Mouse (Mus musculus) embryonic facial prominence, embryonic 10.5 days (tissue): ENCODE data around the gene Gnai2. TPM values are rescaled to one million over a fixed set of nuclear protein-coding genes. Genes with fewer than 3 reads are reported as not detected.

Experiments
- DNase-seq: peaks from one replicate; pipeline ENCODE4 v3.0.0-alpha.2; 2017; ENCODE audit warnings: low spot score
- H3K27ac ChIP-seq: fragments of 300-500 bp; sonication (generic); replicated peaks from 2 replicates; pipeline ENCODE4 v1.5.1; 2016; ENCODE audit warnings: mild to moderate bottlenecking
- H3K27me3 ChIP-seq: fragments of 300-500 bp; sonication (generic); replicated peaks from 2 replicates; pipeline ENCODE4 v1.6.1; 2016; ENCODE audit warnings: low read depth, mild to moderate bottlenecking; ENCODE audit not compliant: poor library complexity, severe bottlenecking
- H3K36me3 ChIP-seq: fragments of 300-500 bp; sonication (generic); replicated peaks from 2 replicates; pipeline ENCODE4 v1.6.1; 2016; ENCODE audit warnings: mild to moderate bottlenecking, moderate library complexity
- H3K4me1 ChIP-seq: fragments of 300-500 bp; sonication (generic); 2 replicates; pipeline ENCODE4 v1.6.1; 2016
- H3K4me3 ChIP-seq: fragments of 300-500 bp; sonication (generic); 2 replicates; pipeline ENCODE4 v1.5.1; 2016; ENCODE audit warnings: mild to moderate bottlenecking, moderate library complexity
- H3K9me3 ChIP-seq: fragments of 300-500 bp; sonication (generic); 2 replicates; pipeline ENCODE4 v1.6.1; 2016; ENCODE audit warnings: mild to moderate bottlenecking
- WGBS: fragments of 180-500 bp; shearing (Covaris S2); methylation state at CpG from one replicate; pipeline ENCODE4 v1.1.7; 2016; 5-methylcytosine and 5-hydroxymethylcytosine counted together
- polyA plus RNA-seq: library from polyadenylated mRNA; unstranded; fragments of >200 nt; fragmentation: Nextera tagmentation; extraction: Ambion mirVana; gene quantifications from 2 replicates; pipeline ENCODE4 v1.2.1, GENCODE M21; 2016

Gene Gnai2
- polyA plus RNA-seq, 1 experiment from 2014 or later: 334 TPM

DNA sequence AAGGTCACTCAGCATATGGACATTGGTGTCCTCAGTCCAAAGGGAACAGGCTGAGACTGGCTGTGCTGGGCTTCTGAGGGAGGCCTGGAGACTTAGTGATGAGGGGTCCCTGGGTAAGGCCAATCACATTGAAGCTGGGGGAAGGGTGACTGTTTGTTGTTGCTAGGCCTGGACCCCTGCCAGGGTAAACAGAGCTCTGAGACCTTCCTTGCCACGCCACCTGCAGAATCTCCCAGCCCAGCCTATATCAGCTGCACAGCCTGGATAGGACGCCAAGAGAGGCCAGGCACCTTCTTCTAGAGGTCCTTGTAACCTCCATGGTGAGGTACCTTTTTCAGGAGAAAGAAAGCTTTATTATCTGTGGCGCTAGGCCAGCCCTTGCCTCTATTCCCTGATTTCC is 33.7 kb upstream of the Gnai2 start:
- H3K4me1 ChIP-seq: peaks cover 48% of the 10 kb centered on the region
- peaks cover 58% of the 10 kb centered on the region for H3K27me3 ChIP-seq
- no peak overlapping the region for H3K27ac ChIP-seq
- H3K9me3 ChIP-seq: no peaks in the 10 kb centered on the region
- WGBS: 58% methylated on average over 3 of the region's 3 CpGs
- H3K4me3 ChIP-seq: no peak overlapping the region
- DNase-seq: no peak
- no peaks in the 10 kb centered on the region for H3K36me3 ChIP-seq

DNA sequence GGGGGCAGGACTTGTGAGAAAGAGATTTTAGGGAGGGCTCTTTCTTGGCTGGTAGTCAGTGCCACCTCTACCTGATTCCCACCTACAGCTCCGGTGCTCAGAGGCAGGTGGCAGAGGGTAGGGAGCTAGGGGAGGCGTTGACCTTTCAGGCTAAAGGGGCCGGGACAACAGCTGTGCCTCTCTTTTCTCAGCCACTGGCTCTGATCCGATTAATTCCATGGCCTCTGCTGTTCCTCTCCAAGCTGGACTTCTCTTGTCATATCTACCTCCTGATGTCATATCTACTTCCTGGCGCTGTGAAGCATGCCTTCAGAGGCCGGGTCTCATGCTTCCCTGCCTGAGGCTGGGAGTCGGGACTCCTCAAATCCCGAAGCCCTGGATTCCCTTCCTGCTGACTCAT is 32.8 kb upstream of the Gnai2 start:
- H3K4me1 ChIP-seq: peaks cover 57% of the 10 kb centered on the region
- 0 out of 2 replicates have a peak overlapping the region, but pooled peaks have one; percentile 77 for H3K27ac ChIP-seq
- no peaks in the 10 kb centered on the region for H3K9me3 ChIP-seq
- H3K27me3 ChIP-seq: peaks cover 54% of the 10 kb centered on the region
- no peak for DNase-seq
- H3K4me3 ChIP-seq: peak overlapping the region; percentile 65; the same call in 1 of the 2 replicates
- 30% methylated on average over 8 of the region's 8 CpGs for WGBS
- H3K36me3 ChIP-seq: no peaks in the 10 kb centered on the region

DNA sequence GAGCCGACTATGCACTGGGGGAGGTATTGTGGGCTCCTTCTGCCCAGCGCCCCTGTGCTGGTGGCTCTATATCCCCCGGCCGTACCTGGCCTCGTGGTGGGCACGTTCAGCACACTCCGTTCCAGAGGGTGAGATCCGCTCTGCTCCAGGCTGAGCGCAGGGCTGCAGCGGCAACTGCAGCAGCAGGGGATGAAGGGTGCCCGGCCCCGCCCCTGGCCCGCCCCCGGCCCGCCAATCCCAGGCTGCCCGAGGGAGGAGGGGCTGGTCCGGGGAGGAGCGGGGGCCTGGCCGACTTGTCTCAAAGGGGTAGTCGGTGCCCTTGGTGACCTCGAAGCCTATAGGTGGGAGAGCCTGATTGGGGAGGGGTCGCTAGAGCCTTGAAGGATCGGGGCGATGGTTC is 32.1 kb upstream of the Gnai2 start:
- Histone ChIP-seq H3K27me3 (peaks cover 54% of the 10 kb centered on the region), H3K36me3 (no peaks in the 10 kb centered on the region), H3K4me1 (peaks cover 64% of the 10 kb centered on the region), H3K4me3 (peak overlapping the region; percentile 65), H3K27ac (peak overlapping the region; percentile 77), H3K9me3 (no peaks in the 10 kb centered on the region)
- DNase-seq: peak; percentile 91
- under 1% methylated on average over 24 of the region's 24 CpGs for WGBS

DNA sequence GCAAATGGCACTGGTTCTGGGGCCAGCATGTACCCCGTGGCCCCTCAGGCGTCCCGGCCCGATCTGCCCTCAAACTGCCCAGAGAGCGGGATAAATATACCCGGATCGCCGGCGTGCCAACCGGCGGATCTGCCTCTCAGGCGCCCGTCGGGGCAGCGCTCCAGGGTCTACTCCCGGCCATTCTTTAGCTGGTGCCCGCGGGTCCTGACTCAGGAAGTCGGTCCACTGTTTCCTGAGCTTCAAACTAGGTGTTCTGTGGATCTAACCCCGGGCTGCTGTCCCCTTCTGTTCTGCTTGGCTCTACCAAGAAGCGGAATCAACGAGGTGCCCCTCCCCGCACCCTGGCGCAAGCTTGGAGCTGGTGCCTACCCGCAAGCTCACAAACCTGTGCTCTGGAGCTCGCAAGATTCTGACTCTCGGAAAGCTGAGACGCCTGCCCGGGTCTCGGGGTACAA is 31.6 kb upstream of the Gnai2 start:
- H3K4me3 ChIP-seq: peak overlapping the region; percentile 65
- H3K9me3 ChIP-seq: no peaks in the 10 kb centered on the region
- no peak for DNase-seq
- H3K36me3 ChIP-seq: no peaks in the 10 kb centered on the region
- H3K27ac ChIP-seq: peak overlapping the region; percentile 77
- peaks cover 64% of the 10 kb centered on the region for H3K4me1 ChIP-seq
- WGBS: under 1% methylated on average over 30 of the region's 30 CpGs
- H3K27me3 ChIP-seq: peaks cover 54% of the 10 kb centered on the region

DNA sequence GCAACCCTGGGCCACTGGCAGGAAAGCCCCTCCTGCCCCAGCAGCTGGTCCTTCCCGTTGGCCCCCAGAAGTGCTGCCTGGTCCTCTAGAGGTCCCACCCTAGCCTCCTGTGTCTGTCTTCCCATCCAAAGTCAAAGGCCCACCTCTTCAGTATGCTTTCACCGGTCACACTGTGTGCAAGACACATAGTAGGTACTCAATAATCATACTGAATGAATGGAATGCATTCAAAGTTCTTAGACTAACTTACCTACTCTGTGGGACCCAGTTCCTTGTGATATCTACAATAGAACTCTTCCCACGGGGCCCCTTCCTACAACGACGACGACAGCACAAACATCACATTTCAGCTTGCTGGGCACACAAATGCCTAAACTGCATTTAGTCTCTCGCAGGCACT is 30.1 kb upstream of the Gnai2 start:
- H3K9me3 ChIP-seq: no peaks in the 10 kb centered on the region
- H3K36me3 ChIP-seq: no peaks in the 10 kb centered on the region
- H3K27ac ChIP-seq: no peak overlapping the region
- peaks cover 63% of the 10 kb centered on the region for H3K4me1 ChIP-seq
- WGBS: 91% methylated on average over 7 of the region's 7 CpGs
- no peak for DNase-seq
- peak overlapping the region; percentile 13; the same call in 1 of the 2 replicates for H3K4me3 ChIP-seq
- H3K27me3 ChIP-seq: peaks cover 52% of the 10 kb centered on the region

DNA sequence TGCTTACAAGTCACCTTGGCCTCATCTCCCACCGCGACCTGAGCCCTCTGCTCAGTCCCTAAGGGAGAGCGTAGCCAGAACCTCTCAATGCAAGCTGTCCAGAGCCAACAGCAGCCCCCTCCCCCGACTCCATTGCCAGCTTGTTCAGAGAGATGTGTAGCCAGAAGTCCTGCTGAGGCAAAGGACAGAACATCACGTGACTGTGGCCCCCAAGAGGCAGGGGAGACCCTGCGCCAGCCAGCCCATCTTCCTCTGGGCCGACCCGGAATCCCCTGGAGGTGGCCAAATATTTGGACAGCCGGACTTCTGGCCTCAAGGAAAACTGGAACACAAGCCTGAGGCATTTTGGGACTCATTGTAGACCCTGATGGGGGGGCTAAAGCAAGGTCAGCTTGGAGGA is 28.4 kb upstream of the Gnai2 start:
- peaks cover 43% of the 10 kb centered on the region for H3K27me3 ChIP-seq
- H3K27ac ChIP-seq: peak overlapping the region; percentile 45
- peaks cover 59% of the 10 kb centered on the region for H3K4me1 ChIP-seq
- H3K4me3 ChIP-seq: 0 out of 2 replicates have a peak overlapping the region, but pooled peaks have one; percentile 22
- DNase-seq: peak; percentile 25
- no peaks in the 10 kb centered on the region for H3K36me3 ChIP-seq
- 49% methylated on average over 9 of the region's 9 CpGs for WGBS
- H3K9me3 ChIP-seq: no peaks in the 10 kb centered on the region

DNA sequence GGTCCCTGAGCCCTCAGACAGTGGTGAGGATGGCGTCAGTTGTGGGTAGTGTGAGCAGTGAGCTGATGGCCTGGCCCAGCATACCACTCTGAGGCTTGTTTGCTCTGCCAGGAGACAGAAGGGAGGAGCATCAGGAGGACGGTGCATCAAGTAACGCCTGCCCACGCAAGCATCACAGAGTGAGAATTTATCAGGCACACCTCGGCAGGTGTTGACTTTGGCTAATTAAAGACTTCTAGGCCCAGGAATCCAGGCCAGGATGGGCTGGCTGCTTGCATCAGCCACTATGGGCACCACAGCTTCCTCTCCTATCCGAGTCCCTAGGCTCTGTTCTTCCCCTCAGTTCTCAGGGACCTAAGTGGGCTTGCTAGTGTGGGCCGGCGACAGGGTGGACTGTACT is 27.2 kb upstream of the Gnai2 start:
- Histone ChIP-seq H3K4me3 (no peak overlapping the region), H3K27me3 (peaks cover 32% of the 10 kb centered on the region), H3K9me3 (no peaks in the 10 kb centered on the region), H3K27ac (no peak overlapping the region), H3K4me1 (peaks cover 49% of the 10 kb centered on the region), H3K36me3 (no peaks in the 10 kb centered on the region)
- 81% methylated on average over 8 of the region's 8 CpGs for WGBS
- no peak for DNase-seq

DNA sequence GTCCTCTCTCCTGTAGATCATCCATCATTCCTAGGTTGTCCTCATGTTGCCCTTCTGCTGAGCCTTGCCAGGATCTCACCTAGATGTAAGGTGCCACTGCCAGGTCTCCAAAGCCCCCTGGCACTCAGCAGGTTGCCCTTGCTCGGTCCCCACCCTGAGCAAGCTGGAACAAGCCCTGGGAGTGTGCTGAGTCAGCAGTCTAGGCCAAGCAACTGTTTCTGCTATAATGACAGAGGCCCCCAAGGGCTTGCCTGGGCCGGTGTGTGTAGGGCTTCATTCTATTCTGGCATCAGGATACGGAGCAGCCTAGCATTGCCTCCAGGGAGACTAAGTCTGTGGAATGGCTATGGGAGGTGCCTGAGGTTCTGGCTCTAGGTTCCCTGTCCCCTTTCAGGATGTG is 25.6 kb upstream of the Gnai2 start:
- Histone ChIP-seq H3K4me1 (peaks cover 35% of the 10 kb centered on the region), H3K27ac (no peak overlapping the region), H3K4me3 (no peak overlapping the region), H3K36me3 (no peaks in the 10 kb centered on the region), H3K27me3 (peaks cover 17% of the 10 kb centered on the region), H3K9me3 (no peaks in the 10 kb centered on the region)
- no peak for DNase-seq
- WGBS: 61% methylated on average over 3 of the region's 3 CpGs

DNA sequence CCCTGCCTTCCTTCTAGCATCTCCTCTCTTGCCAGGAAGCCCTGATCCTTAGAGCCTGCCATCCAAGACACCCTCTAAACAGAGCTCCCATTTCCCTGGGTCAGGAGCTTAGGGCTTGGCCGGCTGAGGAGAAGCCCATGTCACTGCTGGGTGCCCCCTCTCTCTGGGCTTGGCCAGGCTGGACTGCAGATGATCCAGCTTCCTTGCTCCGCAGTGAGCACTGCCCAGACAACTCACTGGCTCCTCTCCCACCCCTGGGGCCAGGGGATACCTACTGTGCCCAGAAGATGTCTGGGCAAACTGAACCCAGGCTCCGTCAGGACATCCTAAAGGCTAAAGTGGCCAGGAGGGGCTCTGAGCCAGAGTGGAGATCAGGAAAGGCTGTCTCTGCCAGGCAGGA is 24.8 kb upstream of the Gnai2 start:
- Histone ChIP-seq H3K27ac (peak overlapping the region; percentile 14; the same call in 1 of the 2 replicates), H3K36me3 (no peaks in the 10 kb centered on the region), H3K9me3 (no peaks in the 10 kb centered on the region), H3K27me3 (peaks cover 8% of the 10 kb centered on the region), H3K4me1 (peaks cover 31% of the 10 kb centered on the region), H3K4me3 (no peak overlapping the region)
- no peak for DNase-seq
- 82% methylated on average over 3 of the region's 3 CpGs for whole genome bisulfite sequencing

DNA sequence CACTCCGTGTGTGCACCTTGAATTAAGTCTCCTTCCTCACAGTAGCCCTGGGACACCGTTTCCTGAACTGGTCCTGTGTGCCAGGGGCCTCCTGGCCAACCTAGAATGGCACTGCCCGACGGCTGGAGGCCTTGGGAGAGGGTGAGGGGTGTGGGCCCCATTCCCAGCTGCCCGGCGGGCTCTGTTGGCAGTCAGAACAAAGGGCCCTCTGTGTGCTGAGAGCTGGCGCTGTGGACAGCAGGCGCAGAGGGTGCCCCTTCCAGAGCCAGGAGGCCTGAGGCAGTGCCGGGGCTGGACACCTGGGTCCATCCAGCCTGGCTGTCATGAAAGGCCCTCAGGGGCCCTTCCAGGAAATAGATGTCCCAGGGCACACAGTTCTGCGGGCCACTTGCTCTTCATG is 24.4 kb upstream of the Gnai2 start:
- DNase-seq: no peak
- Histone ChIP-seq H3K36me3 (no peaks in the 10 kb centered on the region), H3K4me1 (peaks cover 31% of the 10 kb centered on the region), H3K27ac (0 out of 2 replicates have a peak overlapping the region, but pooled peaks have one; percentile 14), H3K27me3 (0 out of 2 replicates have a peak, but pooled peaks cover 6% of the 10 kb centered on the region), H3K4me3 (no peak overlapping the region), H3K9me3 (no peaks in the 10 kb centered on the region)
- WGBS: 84% methylated on average over 10 of the region's 10 CpGs

DNA sequence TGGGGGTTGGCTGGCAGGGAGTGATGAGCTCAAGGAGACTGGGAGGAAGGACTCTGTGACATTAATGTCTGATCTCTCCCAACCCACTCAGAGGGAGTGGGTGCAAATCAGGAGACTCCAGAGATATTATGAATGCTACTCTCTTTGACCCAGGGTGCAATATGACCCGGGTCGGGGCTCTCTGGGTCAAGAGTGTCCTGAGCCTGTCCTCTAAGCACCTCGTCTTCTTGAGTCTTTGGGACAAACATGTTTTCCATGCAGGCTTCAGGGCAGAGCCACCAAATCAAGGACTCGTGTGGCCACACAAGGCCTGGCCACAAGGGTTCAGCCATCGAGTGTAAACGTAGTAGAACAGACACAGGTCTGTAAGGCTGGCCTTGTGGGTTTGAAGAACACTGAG is 22.9 kb upstream of the Gnai2 start:
- Histone ChIP-seq H3K36me3 (no peaks in the 10 kb centered on the region), H3K9me3 (no peaks in the 10 kb centered on the region), H3K4me1 (peaks cover 20% of the 10 kb centered on the region), H3K27me3 (0 out of 2 replicates have a peak, but pooled peaks cover 6% of the 10 kb centered on the region), H3K4me3 (no peak overlapping the region), H3K27ac (no peak overlapping the region)
- no peak for DNase-seq
- 82% methylated on average over 6 of the region's 6 CpGs for WGBS

DNA sequence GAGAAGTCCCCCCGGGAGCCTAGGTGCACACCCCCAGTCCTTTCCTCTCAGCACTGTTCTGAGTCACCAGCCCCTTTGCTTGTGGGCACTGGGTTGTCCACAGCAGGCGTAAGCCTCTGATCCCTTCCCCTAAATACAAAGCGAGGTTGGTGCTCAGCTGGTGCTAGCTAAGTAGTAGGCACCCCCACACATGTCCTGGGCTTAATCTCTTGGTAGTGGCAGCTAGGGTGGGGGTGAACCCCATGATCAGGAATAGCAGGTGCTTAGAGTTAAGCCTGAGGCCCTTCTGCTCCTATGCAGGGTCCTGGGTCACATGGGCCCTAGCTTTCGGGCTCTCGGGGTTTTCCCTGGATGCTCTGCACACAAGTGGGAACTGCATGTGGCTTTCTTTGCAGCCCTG is 22.0 kb upstream of the Gnai2 start:
- 87% methylated on average over 5 of the region's 5 CpGs for WGBS

DNA sequence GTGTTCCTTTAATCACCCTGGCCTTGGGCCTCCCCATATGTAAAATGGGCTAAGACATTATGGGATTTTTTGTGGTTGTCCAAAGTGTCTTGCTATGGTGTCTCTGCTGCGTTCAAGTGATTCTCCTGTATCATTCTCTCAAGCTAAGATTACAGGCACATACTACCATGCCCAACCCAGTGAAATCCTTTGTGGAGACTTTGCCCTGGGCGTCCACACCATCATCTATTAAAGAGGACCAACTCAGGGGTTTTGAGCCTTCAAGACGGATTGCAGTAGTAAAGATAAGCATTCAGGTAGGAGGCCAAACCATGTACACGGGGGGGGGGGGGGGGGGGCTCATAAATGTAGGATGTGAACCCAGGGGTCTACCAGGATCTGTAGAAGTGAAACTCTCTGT is 19.4 kb upstream of the Gnai2 start:
- Histone ChIP-seq H3K36me3 (no peaks in the 10 kb centered on the region), H3K4me3 (no peak overlapping the region), H3K27me3 (0 out of 2 replicates have a peak, but pooled peaks cover 6% of the 10 kb centered on the region), H3K27ac (no peak overlapping the region), H3K9me3 (no peaks in the 10 kb centered on the region), H3K4me1 (peaks cover 15% of the 10 kb centered on the region)
- no peak for DNase-seq
- 84% methylated on average over 4 of the region's 4 CpGs for WGBS

More for the DNA sequence above, 22.0 kb upstream of the Gnai2 start:
- Histone ChIP-seq H3K4me3 (no peak overlapping the region), H3K27ac (no peak overlapping the region), H3K36me3 (no peaks in the 10 kb centered on the region), H3K9me3 (no peaks in the 10 kb centered on the region), H3K4me1 (peaks cover 13% of the 10 kb centered on the region), H3K27me3 (0 out of 2 replicates have a peak, but pooled peaks cover 6% of the 10 kb centered on the region)
- DNase-seq: no peak
